Mouse (Mus musculus) left cerebral cortex, postnatal 25 days (tissue): ENCODE measurements around the gene Gm12888. TPM values are rescaled to one million over a fixed set of nuclear protein-coding genes. Genes with fewer than 3 reads are reported as not detected.
"Not testable (repeated sequence)": the region's sequence is repeated elsewhere in the genome, so short reads cannot be mapped to it uniquely, and the experiment has no call there.

Source experiments
- DNase-seq, 2 experiments: peaks; one replicate each; pipeline ENCODE4 v3.0.0; 2022; ENCODE audit warnings: low spot score in 2 of 2, mixed read lengths in 1 of 2
- intact Hi-C: fragments of 180-260 bp; cut with DNase I; formaldehyde crosslinking; loops from one replicate; pipeline ENCODE4 v1.15.1; 2025
- total RNA-seq, 2 experiments: library from RNA; stranded (reverse); gene quantifications; 2 replicates each; pipeline ENCODE4 v1.2.3; 2021

Gene Gm12888
- total RNA-seq = not detected

- intact Hi-C loops, DNase-seq: not testable (repeated sequence)
Observed at GRCm38 (mm10) chr4:121324817-121325216, at the start of gene Gm12888. TSS of gene Gm12888 (minus strand) at chr4:121324917.

Other genes starting within 250 kb of the Gm12888 start
- 10 to 100 TPM; 25.4 to 26.1 TPM for gene Zmpste24, start 226.7 kb downstream of the Gm12888 start, total RNA-seq
- not detected for gene Tmco2, start 215.7 kb downstream of the Gm12888 start, total RNA-seq
- 10 to 100 TPM; 26.5 to 27.5 TPM for gene Rlf, start 109.8 kb downstream of the Gm12888 start, total RNA-seq
- gene Gm12886, start 98.2 kb upstream of the Gm12888 start, total RNA-seq = not detected